Mouse (Mus musculus): Measurements from ENCODE around the gene Fbln5.

Gene Fbln5

DNA sequence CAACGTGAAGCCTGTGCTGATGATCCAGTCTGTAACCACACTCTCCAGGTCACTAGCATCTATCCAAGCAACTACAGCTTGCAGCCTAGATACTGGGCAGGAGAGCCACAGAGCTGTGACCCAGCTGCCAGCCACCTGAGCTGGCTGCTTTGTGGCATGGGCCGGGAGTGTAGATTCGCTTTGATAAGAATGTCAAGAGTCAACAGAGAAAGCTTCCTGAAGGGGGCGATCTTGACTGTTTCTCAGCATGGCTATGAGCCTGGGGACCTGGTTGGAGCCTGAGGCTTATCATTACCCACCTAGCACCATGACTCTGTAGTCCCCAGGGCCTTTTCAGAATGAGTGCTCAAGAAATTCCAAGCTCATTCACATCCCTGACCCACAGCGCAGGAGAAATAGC lies 2.0 kb downstream of the Fbln5 start:
- ChIA-PET POLR2A (interaction anchor here in 1 of 4 experiments (1.2 kb wide), 1 partner anchor 54 kb away, joined by 3 read pairs; no protein-coding TSS in a partner anchor), CTCF (interaction anchor here in 3 of 4 experiments (0.5 to 1.6 kb wide), 13 partner anchors 13 to 1438 kb away, joined by 3 to 5 read pairs (median 3); partner anchors contain the start of gene Trip11 (in 1 of the 3))

DNA sequence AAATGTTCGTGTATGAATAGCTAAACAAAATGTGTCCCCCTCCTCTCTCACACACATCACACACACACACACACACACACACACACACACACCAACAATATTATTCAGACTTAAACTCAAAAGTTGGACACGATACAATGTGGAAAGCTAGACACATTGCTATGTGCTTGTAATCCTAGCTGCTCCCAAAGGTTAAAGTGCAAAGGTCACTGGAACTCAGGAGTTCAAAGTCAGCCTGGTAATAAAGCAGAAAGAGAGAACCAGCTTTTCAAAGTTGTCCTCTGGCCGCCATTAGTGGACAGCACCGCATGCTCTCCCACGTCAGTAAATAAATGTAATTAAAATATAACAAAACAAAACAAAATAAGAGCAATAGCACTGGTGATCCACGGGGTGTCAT lies 3.1 kb downstream of the Fbln5 start:
- CTCF ChIA-PET: interaction anchor here in 3 of 4 experiments (0.6 to 0.9 kb wide), 7 partner anchors 16 to 1065 kb away, joined by 3 to 5 read pairs (median 3); no protein-coding TSS in a partner anchor
- POLR2A ChIA-PET: no interaction called here

DNA sequence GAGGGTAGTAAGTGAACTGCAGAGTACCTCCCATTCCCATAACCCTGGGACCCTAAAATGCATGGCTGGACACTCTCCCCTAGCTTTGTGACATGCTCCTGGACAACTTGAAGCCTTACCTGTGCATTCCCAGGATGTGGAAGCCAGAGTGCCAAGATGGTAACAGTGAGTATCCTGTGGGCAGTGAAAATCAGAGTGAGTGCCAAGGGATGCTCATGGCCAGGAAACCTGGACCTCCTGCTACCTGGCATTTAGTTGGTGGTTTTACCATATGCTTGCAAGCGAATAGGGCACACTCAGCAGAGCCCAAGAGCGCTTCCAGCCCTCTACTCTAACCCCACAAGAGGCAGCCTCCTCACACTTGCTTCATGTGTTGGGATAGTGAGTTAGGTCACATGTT lies 4.4 kb downstream of the Fbln5 start:
- POLR2A ChIA-PET: no interaction called here
- CTCF ChIA-PET: no interaction called here

DNA sequence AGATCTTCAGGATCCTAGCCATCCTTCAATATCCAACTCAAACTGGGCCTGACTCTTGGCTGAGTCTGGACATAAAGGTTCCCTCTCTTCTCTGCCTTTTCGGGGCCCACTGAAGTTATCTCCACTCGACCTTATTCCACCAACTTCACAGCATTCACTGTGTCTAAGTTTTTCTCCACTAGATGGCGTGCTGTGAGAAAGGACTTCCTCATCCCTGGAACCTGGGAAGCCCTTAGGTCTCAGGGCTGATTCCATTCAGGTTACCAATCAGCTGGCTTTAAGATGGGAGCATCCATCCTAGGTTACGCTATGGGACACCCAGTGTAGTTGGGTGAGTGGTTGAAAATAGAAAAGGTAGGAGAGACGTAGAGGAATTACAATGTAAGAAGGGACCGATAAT lies 7.7 kb downstream of the Fbln5 start:
- POLR2A ChIA-PET: interaction anchor here in 1 of 4 experiments (1.0 to 1.1 kb wide), 2 partner anchors 60 to 93 kb away, joined by 3 to 4 read pairs; partner anchors contain the start of gene Tc2n
- CTCF ChIA-PET: interaction anchor here in 3 of 4 experiments (0.7 to 1.3 kb wide), 3 partner anchors 21 to 650 kb away, joined by 3 read pairs; no protein-coding TSS in a partner anchor

DNA sequence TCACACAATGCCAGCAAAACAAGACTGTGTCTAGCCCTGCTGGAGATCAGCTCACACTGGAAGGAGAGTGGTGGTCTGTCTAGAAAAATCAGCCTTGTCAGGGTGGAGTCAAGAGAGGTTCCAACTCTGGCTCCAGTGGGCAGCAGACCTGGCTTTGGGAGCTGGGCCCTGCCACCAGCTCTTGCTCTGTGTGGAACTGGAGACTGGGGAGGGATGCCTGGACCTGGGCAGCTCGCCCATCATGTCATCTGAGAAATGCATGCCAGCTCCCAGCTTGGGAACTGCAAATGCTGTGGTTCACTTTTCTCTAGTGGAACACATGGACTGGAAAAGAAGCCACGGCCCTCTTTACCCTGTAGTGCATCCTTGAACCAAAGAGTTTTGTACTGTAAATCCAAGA lies 8.3 kb downstream of the Fbln5 start:
- CTCF ChIA-PET: interaction anchor here in 1 of 4 experiments (1.0 kb wide), 1 partner anchor 42 kb away, joined by 3 read pairs; no protein-coding TSS in a partner anchor
- POLR2A ChIA-PET: interaction anchor here in 1 of 4 experiments (1.1 kb wide), 1 partner anchor 93 kb away, joined by 3 read pairs; the partner anchor contains the start of gene Tc2n

DNA sequence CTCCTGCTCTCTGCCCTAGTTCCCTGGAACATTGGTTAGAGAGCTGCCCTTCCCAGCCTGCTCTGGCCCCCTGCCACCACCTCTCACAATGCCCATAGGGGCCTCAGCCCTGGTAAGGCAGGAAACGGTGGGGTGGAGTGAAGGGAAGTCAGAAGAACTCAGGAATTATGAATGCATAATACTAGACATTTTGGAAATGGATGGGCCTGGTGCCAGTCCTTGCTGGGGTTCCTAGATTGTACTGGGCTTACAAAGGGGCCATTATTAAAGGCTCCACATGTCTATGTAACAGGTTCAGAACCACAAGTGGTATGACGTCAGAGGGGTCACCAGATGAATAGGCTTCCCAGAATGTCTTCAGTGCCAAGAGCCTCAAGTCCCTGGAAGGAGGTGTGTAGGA lies 11.5 kb downstream of the Fbln5 start:
- ChIA-PET CTCF (no interaction called here), POLR2A (no interaction called here)

DNA sequence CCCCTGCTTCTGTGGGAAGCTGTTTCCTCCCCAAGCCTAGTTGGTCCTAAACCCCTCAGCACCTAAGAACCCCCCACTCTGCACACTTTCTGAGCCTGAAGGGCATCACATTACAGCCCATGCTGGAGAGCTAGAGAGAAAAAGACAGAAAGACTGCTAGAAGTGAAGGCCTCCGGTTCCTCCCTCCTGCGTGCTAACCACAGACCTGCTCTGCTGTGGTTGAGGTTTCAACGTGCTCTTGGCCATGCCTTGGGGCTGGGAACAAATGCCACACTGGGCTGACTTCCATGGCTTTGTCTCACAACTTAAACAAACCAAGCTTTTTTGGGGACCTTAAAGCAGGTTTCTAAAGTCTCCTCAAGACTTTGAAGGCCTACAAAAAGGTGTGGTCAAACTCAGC lies 16.4 kb downstream of the Fbln5 start:
- ChIA-PET POLR2A (no interaction called here), CTCF (no interaction called here)

DNA sequence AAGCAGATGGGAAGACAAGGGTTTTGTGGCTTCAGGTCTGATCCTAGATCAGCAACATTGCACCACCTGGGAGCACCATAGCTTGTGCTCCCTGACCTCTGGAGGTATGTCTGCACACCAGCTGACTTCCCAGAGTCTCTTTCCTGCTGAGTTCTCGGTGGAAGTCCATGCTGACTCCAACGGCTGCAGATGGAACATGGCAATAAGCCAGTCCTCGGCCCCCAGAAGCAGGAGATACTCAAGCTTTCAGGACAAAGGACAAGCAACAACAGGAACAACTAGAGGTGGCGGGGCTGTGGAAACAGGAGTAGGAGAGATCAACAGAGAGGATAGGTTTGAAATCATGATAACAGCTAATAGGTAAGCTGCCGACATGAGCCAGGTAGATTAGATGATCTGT lies 17.1 kb downstream of the Fbln5 start:
- POLR2A ChIA-PET: interaction anchor here in 1 of 4 experiments (0.5 kb wide), 1 partner anchor 666 kb away, joined by 3 read pairs; no protein-coding TSS in a partner anchor
- CTCF ChIA-PET: interaction anchor here in 2 of 4 experiments (0.7 kb wide), 2 partner anchors 11 to 499 kb away, joined by 3 to 4 read pairs; no protein-coding TSS in a partner anchor

DNA sequence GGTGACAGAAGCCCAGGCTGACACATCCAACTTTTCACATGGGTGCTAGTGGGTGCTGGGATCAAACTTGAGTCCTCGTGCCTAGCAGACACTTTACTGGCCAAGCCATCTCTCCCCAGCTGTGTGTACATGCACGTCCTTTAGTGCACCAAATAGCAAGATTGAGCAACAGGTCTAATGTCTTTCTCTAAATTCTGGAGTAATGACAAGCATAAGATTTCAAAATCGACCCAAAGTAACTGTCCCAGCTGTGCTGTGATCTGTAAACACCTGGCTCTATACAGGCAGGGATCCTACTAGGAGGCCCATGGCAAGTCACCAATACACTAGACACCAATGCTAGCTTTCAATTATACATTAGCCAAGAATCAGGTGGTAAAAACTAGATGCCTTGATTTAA lies 17.8 kb downstream of the Fbln5 start:
- ChIA-PET POLR2A (no interaction called here), CTCF (no interaction called here)

DNA sequence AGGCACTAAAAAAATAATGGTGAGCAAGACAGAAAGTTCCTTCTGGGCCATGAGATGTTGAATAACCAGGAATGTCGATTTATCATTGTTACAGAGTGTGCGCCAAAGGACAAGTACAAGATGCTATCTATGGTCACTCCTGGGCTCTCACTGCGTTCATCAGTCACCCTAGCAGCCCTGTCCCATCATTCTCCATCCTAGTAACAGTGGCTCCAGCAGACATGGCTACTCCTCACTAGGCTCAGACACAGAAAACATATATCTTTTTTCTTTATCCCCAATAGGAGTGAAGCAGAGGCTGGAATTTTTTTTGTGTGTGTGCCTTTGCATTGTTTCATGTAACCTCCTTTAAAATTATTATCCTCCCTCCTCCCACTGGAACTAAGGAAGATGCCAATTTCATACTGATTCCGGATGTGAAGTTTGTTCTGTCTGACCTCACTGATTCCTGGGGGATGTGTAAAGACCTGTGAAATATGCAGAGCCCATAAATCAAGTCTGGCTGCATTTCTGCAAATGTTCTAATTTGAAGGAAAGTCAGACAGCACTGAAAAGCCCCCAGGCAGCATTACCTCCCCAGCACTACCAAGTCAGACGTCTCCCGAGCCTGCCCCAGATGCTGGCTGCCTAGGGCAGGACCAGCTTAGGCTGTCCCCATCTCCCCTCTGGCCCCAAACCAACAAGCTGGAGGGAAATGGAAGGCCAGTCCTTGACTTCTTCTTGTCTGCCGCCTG lies 20.5 kb downstream of the Fbln5 start:
- CTCF ChIA-PET: no interaction called here
- POLR2A ChIA-PET: no interaction called here

DNA sequence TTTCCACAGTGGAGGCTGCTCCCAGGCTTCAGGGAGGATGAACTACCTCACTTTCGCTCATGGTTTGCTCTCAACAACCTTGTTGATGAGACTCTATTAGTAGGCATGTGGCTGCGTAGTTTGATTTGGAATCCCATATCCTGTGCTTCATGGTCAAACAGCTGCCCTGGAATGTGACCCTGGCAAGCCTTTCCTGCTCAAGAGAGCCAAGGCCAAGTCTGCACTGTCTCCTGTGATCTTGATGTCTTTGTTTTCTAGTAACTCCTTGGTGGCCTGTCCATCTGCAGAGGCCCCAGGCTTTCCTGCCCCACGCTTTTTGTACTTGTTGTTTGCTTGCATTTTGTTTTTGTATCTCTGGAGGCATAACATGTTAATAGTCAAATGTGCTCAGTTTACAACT lies 24.4 kb downstream of the Fbln5 start:
- CTCF ChIA-PET: no interaction called here
- POLR2A ChIA-PET: interaction anchor here in 1 of 4 experiments (0.7 kb wide), 1 partner anchor 592 kb away, joined by 3 read pairs; no protein-coding TSS in a partner anchor

DNA sequence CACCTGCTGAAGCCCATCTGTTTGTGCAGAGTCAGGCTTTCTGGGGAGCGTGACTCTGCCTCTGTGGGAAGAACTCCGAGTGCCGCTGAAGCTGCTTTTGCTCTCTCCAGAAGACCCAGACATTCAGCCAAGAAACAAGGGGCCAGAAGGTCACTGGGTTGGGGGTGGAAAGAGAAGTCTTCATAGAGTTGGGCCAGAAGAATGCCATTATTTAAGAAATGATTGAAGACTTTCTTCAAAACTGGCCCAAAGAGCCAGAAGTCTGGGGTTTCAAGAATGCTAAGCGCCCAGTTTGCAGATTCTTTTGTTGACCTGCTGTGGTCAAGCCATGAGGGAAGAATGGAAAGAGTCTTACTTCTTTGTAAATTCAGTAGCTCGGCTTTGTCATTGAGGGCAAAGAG lies 25.6 kb downstream of the Fbln5 start:
- POLR2A ChIA-PET: no interaction called here

DNA sequence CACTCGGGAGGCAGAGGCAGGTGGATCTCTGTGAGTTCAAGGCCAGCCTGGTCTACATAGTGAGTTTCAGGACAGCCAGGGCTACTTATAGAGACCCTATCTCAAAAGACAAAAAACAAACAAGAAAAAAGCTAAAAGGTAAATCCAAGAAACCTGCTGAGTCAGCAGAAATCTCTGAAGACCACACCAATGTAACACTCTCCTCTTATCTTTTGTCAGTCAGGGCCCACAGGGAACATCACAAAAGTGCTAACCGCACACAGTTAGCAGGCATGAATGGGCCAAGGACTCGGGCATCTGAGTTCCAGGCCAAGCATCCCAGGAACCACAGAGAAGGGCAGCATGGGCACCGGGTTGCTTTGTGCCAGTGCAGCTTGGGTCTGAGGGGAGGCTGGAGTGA lies 26.2 kb downstream of the Fbln5 start:
- POLR2A ChIA-PET: no interaction called here
- CTCF ChIA-PET: no interaction called here

More for the DNA sequence above, 25.6 kb downstream of the Fbln5 start:
- CTCF ChIA-PET: no interaction called here

DNA sequence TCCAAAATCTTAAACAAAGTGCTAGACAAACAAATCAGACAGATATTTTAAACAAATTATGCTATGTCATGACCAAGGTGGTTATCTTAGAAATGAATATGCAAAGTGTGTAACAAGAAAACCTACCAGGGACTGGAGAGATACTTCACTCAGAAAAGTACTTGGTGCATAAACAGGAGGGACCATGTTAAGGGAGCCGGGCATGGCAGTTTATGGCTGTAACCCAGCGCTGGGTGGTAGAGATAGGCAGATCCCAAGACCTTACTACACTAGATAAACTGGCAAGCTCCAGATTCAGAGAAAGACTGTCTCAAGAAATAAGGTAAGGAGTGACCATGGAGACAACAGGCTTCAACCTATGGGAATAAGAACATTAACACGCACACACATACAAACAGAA lies 29.1 kb downstream of the Fbln5 start:
- ChIA-PET POLR2A (interaction anchor here in 1 of 4 experiments (0.7 kb wide), 1 partner anchor 31 kb away, joined by 3 read pairs; no protein-coding TSS in a partner anchor), CTCF (no interaction called here)

DNA sequence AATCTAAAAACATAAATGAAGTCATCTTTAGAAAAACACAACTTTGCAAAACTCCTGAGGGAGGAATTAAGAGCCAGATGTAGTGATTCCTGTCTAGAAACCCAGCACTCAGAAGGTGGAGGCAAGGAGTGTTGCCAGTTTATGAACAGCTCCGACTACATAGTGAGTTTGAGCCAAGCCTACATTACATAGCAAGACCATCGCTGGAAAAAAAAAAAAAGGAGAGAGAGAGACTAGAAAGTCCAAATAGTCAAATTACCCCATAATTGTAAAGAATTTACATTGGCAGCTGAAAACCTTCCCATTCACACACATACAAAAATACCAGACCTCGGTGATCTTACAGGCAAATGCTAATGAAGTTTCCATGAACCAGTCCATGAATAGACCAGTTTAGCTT lies 29.6 kb downstream of the Fbln5 start:
- ChIA-PET CTCF (no interaction called here), POLR2A (interaction anchor here in 1 of 4 experiments (0.7 kb wide), 1 partner anchor 32 kb away, joined by 3 read pairs; no protein-coding TSS in a partner anchor)

DNA sequence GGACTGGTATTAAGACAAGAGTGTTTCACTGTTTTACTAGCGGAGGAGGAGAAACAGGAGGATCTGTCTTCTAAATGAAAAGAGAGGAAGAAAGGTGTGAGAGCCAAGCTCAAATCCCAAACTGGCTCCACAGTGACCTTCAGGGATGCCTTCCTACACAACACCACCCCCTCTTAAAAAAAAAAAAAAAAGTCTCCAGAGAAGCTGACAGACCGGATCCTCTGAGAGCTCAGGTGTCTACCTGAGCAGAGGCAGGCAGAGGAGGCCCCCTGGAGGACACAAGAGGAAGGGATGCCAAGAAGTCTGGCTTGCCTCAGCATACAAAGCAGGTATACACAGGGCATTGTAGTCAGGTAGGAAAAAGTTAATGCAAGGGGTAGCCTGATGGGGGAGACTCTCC lies 36.1 kb downstream of the Fbln5 start:
- ChIA-PET CTCF (interaction anchor here in 2 of 4 experiments (0.6 to 1.6 kb wide), 6 partner anchors 11 to 905 kb away, joined by 3 to 9 read pairs (median 4); no protein-coding TSS in a partner anchor), POLR2A (interaction anchor here in 1 of 4 experiments (0.6 kb wide), 1 partner anchor 325 kb away, joined by 4 read pairs; no protein-coding TSS in a partner anchor)

DNA sequence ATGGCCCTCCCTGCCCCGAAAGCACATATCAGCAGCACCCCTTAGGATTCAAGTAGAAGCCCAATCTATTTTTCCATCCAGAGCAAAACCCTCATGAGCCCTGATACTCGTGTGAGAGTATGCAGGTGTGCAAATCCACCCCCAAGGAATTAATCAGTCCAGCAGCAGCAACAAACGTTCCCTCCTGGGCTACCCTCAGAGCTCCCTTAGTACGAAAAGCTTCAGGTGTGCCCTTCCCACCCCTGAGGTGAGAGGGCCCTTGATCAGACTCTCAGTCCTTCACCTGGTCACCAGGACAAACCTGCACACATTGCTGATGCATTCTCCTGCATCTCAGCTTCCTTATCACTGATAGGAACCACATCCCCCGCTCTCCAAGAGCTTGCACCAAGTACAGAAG lies 37.9 kb downstream of the Fbln5 start:
- ChIA-PET POLR2A (interaction anchor here in 1 of 4 experiments (0.6 kb wide), 1 partner anchor 549 kb away, joined by 5 read pairs; no protein-coding TSS in a partner anchor), CTCF (no interaction called here)

DNA sequence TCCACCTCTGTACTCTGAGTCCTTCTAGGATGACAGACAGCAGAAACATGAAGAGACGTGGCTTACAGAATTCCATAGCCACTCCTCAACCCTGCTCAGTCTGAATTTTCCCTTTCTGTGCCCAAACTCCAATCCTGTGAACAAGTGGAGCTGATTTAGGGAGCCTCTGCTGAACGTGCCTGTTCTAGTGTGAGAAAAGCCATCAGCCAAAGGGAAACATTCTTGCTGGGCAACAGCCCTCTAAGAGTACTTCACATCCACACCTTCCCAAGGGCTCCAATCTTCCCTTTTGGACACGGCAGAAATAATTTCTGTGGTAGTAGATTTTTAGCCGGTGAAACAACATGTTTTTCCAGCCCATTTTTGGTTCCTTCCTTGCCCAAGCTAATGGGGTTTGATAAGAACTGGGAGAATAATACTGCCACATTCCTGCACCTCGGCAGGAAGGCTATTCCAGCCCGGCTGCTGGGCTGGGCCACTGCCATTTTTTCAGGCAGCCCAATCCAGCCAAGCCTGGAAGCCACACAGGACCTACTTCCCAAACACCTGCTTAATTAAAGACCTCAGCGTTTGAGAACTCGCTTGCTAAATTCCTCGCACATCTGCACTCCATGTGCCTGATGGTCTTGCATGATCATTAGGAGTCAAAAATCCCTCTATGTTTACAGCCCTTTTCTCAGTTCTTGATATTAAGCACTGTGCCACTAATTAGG lies 41.1 kb downstream of the Fbln5 start:
- CTCF ChIA-PET: no interaction called here
- POLR2A ChIA-PET: interaction anchor here in 1 of 4 experiments (0.6 kb wide), 1 partner anchor 30 kb away, joined by 3 read pairs; no protein-coding TSS in a partner anchor

DNA sequence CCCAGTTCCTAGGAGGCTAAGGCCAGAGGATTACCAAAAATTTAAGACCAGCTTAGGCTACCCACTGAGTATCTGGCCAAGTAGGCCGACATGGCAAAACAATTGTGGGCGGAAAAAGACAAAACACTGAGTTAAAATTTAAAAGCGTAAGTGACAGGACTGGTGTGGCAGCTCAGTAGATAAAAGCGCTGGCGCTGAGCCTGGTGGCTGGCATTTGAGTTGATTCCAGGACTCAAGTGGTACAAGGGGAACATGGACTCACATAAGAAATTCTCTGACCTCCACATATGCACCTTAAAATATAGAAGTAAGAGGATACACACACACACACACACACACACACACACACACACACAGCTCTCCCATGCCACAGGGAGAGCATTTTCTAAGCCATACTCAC lies 42.5 kb downstream of the Fbln5 start:
- ChIA-PET CTCF (no interaction called here), POLR2A (interaction anchor here in 1 of 4 experiments (1.1 kb wide), 1 partner anchor 22 kb away, joined by 3 read pairs; no protein-coding TSS in a partner anchor)

DNA sequence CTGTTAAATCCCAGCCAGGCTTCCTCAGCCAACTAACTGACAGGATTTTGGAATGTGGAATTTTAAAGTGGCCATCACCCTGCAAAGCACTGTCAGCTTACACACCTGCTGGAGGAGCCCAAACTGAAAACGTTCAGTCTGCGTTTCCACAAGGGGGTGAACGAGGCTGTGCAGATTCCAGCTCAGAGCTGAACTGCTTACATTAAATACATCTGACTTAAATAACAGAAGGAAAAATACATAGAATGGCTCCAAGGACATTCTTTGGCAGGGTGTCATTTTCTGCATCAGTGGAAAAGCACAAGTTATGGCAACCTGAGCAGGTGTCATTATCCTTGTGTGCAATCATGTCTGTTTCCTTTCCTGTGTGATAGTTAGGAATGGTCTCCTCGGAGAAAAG lies 44.7 kb downstream of the Fbln5 start:
- CTCF ChIA-PET: no interaction called here
- POLR2A ChIA-PET: no interaction called here

Measured in embryonic stem cell, embryonic (primary cell).